Mouse (Mus musculus): Measurements from ENCODE around the gene Aldh3a1. TPM values are rescaled to one million over a fixed set of nuclear protein-coding genes. Genes with fewer than 3 reads are reported as not detected.
"Not testable (repeated sequence)": the region's sequence is repeated elsewhere in the genome, so short reads cannot be mapped to it uniquely, and the experiment has no call there.

Gene Aldh3a1
- polyA plus RNA-seq, 1 experiment from 2014 or later, result not detected

GRCm38 (mm10) chr11:61174821-61175658, 32.3 kb upstream of the Aldh3a1 start, which contains the start of gene Usp22:
Gene Usp22 (minus strand): TSS chr11:61175055.
- H3K4me1 ChIP-seq, result peaks cover 34% of the 10 kb centered on the region
- peak within 1 kb of the TSS; percentile 95 for H3K27ac ChIP-seq
- H3K9me3 ChIP-seq, result no peaks in the 10 kb centered on the region
- H3K9ac ChIP-seq, result peak within 1 kb of the TSS; percentile 99
- no peaks in the 10 kb centered on the region for H3K27me3 ChIP-seq (replicated peaks)
- peak within 1 kb of the TSS; percentile 98 for H3K4me3 ChIP-seq
- ATAC-seq (ENCODE audit: low FRiP score, low read depth), result peak; percentile 98
- under 1% methylated on average over 69 of the region's 69 CpGs for WGBS
- 0 out of 2 replicates have a peak, but pooled peaks cover 7% of the 10 kb centered on the region for H3K36me3 ChIP-seq
- peak within 1 kb of the TSS; percentile 73 for H3K4me2 ChIP-seq (replicated peaks)

GRCm38 (mm10) chr11:61175778-61176177, 31.6 kb upstream of the Aldh3a1 start:
- no peak for ATAC-seq (ENCODE audit: low FRiP score, low read depth)
- H3K4me1 ChIP-seq, result peaks cover 27% of the 10 kb centered on the region
- H3K4me3 ChIP-seq, result no peak overlapping the region
- no peak overlapping the region for H3K27ac ChIP-seq
- 0 out of 2 replicates have a peak, but pooled peaks cover 4% of the 10 kb centered on the region for H3K36me3 ChIP-seq
- H3K4me2 ChIP-seq (replicated peaks), result peak overlapping the region; percentile 49
- H3K27me3 ChIP-seq (replicated peaks), result no peaks in the 10 kb centered on the region
- H3K9ac ChIP-seq, result no peak overlapping the region
- no peaks in the 10 kb centered on the region for H3K9me3 ChIP-seq
- WGBS, result 77% methylated on average over 5 of the region's 5 CpGs

DNA sequence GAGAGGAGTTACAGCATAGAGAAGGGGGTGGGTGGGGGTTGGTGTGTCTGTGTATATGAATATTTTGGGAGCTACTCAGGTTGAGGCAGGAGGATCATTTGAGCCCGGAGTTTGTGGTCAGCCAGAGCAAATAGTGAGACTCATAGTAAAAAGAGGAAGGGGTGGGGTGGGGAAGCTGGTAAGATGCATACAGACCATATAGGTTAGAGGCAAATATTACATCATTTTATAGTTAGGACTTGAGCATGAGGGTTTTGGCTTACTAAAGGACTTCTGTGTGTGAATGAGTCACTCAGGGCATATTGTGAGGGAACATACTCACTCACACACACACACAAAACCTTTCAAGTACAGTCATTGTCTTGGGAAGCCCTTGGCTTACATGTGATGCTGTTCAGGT, 31.0 kb upstream of the Aldh3a1 start:
- H3K27ac ChIP-seq, result no peak overlapping the region

DNA sequence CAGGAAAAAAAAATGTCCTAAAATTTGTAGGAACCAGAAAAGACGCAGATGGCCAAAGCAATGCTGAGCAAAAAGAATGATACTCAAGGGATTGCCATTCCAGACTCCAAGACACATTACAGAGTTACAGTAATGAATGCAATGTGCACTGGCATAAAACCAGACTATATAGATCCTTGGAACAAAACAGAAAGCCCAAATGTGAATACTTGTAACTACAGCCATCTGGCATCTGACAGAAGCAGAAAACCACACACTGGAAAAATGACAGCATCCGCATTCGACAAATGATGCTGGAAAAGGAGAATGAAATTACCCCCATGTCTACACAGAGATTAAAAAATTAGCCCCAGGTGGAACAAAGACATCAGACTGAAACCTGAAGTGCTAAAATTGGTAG, 27.0 kb upstream of the Aldh3a1 start:
- WGBS, result 82% methylated on average over 3 of the region's 3 CpGs
- H3K4me3 ChIP-seq, result no peak overlapping the region
- no peak overlapping the region for H3K27ac ChIP-seq
- H3K4me1 ChIP-seq, result no peaks in the 10 kb centered on the region
- H3K36me3 ChIP-seq, result no peaks in the 10 kb centered on the region
- no peak for ATAC-seq (ENCODE audit: low FRiP score, low read depth)
- H3K27me3 ChIP-seq (replicated peaks), result no peaks in the 10 kb centered on the region
- H3K9ac ChIP-seq, result no peak overlapping the region
- no peaks in the 10 kb centered on the region for H3K9me3 ChIP-seq
- H3K4me2 ChIP-seq (replicated peaks), result no peak overlapping the region

More for the DNA sequence above, 31.0 kb upstream of the Aldh3a1 start:
- Histone ChIP-seq H3K27me3 (replicated peaks) (no peaks in the 10 kb centered on the region), H3K4me2 (replicated peaks) (no peak overlapping the region), H3K4me1 (peaks cover 22% of the 10 kb centered on the region), H3K36me3 (0 out of 2 replicates have a peak, but pooled peaks cover 3% of the 10 kb centered on the region), H3K4me3 (no peak overlapping the region), H3K9me3 (no peaks in the 10 kb centered on the region), H3K9ac (no peak overlapping the region)
- WGBS, result 94% methylated on average over 1 of the region's 1 CpGs
- no peak for ATAC-seq (ENCODE audit: low FRiP score, low read depth)

- no peaks in the 10 kb centered on the region for H3K4me1 ChIP-seq
- H3K9me3 ChIP-seq, result no peaks in the 10 kb centered on the region
- H3K36me3 ChIP-seq, result no peaks in the 10 kb centered on the region
- no peak overlapping the region for H3K4me2 ChIP-seq (replicated peaks)
- ATAC-seq (ENCODE audit: low FRiP score, low read depth), result no peak
- no peaks in the 10 kb centered on the region for H3K27me3 ChIP-seq (replicated peaks)
- no peak overlapping the region for H3K4me3 ChIP-seq
- no peak overlapping the region for H3K9ac ChIP-seq
- H3K27ac ChIP-seq, result no peak overlapping the region
Measured at GRCm38 (mm10) chr11:61181624-61182023, 25.7 kb upstream of the Aldh3a1 start.

DNA sequence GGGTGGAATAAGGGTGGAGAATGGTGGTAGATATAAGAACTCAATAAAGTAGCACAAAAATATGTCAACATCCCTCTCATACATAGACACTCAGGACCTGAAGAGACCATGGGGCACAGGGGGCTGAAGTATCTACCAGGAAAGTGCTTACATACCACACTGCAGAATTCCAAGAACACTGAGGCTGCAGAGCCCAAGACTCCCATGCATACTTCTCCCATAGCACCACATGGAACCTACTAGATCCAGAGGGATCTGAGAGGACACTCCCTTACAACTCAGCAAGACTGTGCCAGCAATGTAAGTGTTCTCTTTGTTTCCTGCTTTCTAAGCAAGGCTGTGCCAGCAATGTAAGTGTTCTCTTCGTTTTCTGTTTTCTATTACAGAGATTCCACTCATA, 23.5 kb upstream of the Aldh3a1 start:
- Histone ChIP-seq H3K9ac (no peak overlapping the region), H3K27me3 (replicated peaks) (no peaks in the 10 kb centered on the region), H3K27ac (no peak overlapping the region), H3K4me1 (no peaks in the 10 kb centered on the region), H3K36me3 (no peaks in the 10 kb centered on the region), H3K9me3 (no peaks in the 10 kb centered on the region), H3K4me2 (replicated peaks) (no peak overlapping the region), H3K4me3 (no peak overlapping the region)
- WGBS, result 83% methylated on average over 1 of the region's 1 CpGs
- ATAC-seq (ENCODE audit: low FRiP score, low read depth), result no peak

DNA sequence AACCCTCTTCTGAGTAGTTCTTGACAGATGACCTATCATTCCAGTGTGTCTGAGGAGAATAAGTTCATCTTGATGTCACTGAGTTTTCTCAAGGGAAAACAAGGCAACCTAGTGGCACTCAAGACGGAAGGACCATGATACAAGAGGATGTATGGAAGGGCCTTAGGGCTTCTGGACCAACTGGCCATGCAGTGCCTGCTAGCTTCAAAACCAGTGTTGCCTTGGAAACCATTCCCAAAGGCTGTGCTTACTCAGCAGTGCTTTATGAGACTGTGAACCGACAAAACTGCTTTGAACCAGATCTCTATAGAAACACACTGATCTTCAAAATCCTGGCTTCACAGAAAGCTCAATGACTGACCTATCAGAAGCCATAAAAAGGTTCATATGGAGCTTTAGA, 16.6 kb upstream of the Aldh3a1 start:
- H3K4me1 ChIP-seq, result no peaks in the 10 kb centered on the region
- H3K4me3 ChIP-seq, result no peak overlapping the region
- no peak for ATAC-seq (ENCODE audit: low FRiP score, low read depth)
- H3K27me3 ChIP-seq (replicated peaks), result no peaks in the 10 kb centered on the region
- H3K4me2 ChIP-seq (replicated peaks), result no peak overlapping the region
- no peak overlapping the region for H3K27ac ChIP-seq
- H3K9ac ChIP-seq, result no peak overlapping the region
- 67% methylated on average over 2 of the region's 2 CpGs for WGBS
- no peaks in the 10 kb centered on the region for H3K9me3 ChIP-seq
- H3K36me3 ChIP-seq, result no peaks in the 10 kb centered on the region

DNA sequence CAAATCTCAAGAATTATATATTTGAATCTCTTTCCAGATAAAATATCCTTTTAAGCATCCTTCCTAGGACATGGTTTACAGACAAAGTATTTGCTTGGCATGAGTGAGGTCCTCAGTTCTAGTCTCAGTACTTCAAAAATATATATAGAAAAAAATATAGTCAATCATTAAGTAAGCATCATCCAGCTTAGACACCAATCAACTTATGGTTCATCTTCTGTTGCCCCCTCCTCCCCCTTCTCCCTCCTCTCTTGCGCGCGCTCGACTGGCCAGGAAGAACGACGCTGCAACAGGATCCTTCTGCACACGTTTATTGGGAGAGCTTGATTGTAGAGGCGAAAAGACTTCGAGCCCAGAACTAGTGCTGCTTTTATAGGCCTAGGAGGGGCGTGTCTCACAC, 15.2 kb upstream of the Aldh3a1 start:
- not testable (repeated sequence) for H3K27me3 ChIP-seq (replicated peaks); H3K36me3 ChIP-seq; H3K4me1 ChIP-seq; H3K9ac ChIP-seq; H3K4me2 ChIP-seq (replicated peaks); ATAC-seq (ENCODE audit: low FRiP score, low read depth); H3K9me3 ChIP-seq; H3K27ac ChIP-seq; H3K4me3 ChIP-seq
- WGBS, result 93% methylated on average over 8 of the region's 10 CpGs

DNA sequence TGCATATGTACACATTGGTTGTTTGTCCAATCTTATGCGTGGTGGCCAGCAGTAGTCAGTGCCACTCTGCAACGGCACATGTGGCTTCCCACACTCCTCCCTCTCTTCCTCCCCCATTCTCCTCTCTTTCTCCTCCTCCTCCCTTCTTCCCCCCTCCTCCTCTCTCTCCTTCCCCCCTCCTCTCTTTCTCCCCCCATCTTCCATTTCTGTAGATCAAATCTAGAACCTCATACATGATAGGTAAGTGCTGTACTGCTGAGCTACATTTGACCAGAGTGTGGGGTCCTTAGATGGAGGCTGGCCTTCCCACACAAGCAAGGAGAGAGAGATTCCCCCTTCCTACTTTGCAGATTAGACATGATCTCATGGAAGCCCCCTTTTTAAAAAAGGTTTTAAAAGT, 14.6 kb upstream of the Aldh3a1 start:
- no peak for ATAC-seq (ENCODE audit: low FRiP score, low read depth)
- no peaks in the 10 kb centered on the region for H3K9me3 ChIP-seq
- H3K9ac ChIP-seq, result no peak overlapping the region
- no peaks in the 10 kb centered on the region for H3K4me1 ChIP-seq
- no peaks in the 10 kb centered on the region for H3K36me3 ChIP-seq
- 98% methylated on average over 2 of the region's 2 CpGs for WGBS
- H3K27ac ChIP-seq, result no peak overlapping the region
- H3K27me3 ChIP-seq (replicated peaks), result no peaks in the 10 kb centered on the region
- no peak overlapping the region for H3K4me3 ChIP-seq
- no peak overlapping the region for H3K4me2 ChIP-seq (replicated peaks)

GRCm38 (mm10) chr11:61193392-61193791, 13.9 kb upstream of the Aldh3a1 start:
- WGBS, result 11% methylated on average over 9 of the region's 9 CpGs
- H3K36me3 ChIP-seq, result no peaks in the 10 kb centered on the region
- H3K4me2 ChIP-seq (replicated peaks), result no peak overlapping the region
- no peak overlapping the region for H3K27ac ChIP-seq
- no peaks in the 10 kb centered on the region for H3K4me1 ChIP-seq
- H3K9me3 ChIP-seq, result no peaks in the 10 kb centered on the region
- no peak overlapping the region for H3K9ac ChIP-seq
- ATAC-seq (ENCODE audit: low FRiP score, low read depth), result no peak
- H3K4me3 ChIP-seq, result no peak overlapping the region
- H3K27me3 ChIP-seq (replicated peaks), result no peaks in the 10 kb centered on the region

DNA sequence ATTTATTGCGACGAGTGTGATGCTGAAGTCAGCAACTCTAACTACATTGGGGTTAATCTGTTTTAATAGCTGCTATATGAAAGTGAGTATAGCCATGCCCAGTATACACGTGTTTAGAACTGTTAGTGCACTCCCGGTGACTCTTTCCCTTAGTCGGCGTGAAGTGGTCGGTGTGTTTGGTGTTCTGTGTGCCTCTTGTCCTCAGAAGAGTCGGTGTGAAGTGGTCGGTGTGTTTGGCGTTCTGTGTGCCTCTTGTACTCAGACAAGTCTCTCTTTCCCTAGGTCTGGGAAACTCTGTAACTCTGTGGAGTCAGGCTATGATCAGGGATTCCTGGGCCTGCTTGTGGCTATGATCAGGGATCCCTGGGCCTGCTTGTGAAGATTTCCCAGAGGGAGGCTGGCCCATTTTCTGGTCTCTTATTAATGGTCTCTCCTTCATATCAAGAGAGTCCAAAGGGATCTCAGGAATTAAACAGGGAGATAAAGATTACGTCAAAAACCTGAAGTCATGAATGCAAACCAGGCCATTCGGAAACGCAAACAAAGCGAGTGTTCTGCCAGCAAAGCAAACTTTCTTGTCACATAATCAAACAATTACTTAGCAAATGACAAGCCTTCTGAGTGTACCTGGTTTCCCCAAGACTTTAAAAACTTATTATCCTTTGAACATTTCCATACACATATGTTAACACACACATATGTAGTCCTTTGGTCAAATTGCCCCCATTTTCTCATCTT, 10.6 kb upstream of the Aldh3a1 start:
- H3K36me3 ChIP-seq, result no peaks in the 10 kb centered on the region
- H3K27me3 ChIP-seq (replicated peaks), result no peaks in the 10 kb centered on the region
- no peak overlapping the region for H3K9ac ChIP-seq
- H3K27ac ChIP-seq, result no peak overlapping the region
- H3K4me1 ChIP-seq, result no peaks in the 10 kb centered on the region
- no peak overlapping the region for H3K4me3 ChIP-seq
- H3K4me2 ChIP-seq (replicated peaks), result no peak overlapping the region
- H3K9me3 ChIP-seq, result no peaks in the 10 kb centered on the region
- WGBS, result 92% methylated on average over 14 of the region's 14 CpGs
- no peak for ATAC-seq (ENCODE audit: low FRiP score, low read depth)

GRCm38 (mm10) chr11:61197935-61198334, 9.4 kb upstream of the Aldh3a1 start:
- H3K27me3 ChIP-seq (replicated peaks), result no peaks in the 10 kb centered on the region
- H3K9me3 ChIP-seq, result no peaks in the 10 kb centered on the region
- no peaks in the 10 kb centered on the region for H3K36me3 ChIP-seq
- no peak overlapping the region for H3K4me3 ChIP-seq
- H3K4me1 ChIP-seq, result no peaks in the 10 kb centered on the region
- no peak overlapping the region for H3K4me2 ChIP-seq (replicated peaks)
- no peak for ATAC-seq (ENCODE audit: low FRiP score, low read depth)
- H3K9ac ChIP-seq, result no peak overlapping the region
- no peak overlapping the region for H3K27ac ChIP-seq
